Mouse (Mus musculus) cerebellum, adult 9-11 months (tissue): Measurements from ENCODE around the gene Tmx2.

Experiments
- DNase-seq: peaks from one replicate; pipeline ENCODE4 v3.0.0; 2022

Gene Tmx2

GRCm38 (mm10) chr2:84636231-84636741 lies 42.7 kb downstream of the Tmx2 start:
- no peak for DNase-seq

DNA sequence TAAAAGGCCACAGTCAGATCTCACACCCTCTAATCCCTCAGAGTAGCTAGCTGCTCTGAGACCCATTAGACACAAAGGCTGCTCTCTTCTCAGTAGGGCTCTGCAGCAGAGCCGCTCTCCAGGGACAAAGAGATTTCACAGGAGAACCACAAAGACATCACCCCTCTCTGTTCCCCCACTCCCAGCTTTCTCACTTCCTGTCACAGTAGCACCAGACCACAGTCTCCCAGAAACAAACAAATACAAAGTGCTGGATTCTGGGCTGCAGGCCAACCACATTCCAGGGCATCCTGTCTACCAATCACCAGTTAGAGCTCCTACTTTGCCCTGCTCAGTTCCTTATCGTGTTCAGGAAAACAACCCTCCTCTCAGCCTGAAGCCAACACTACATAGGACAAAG lies 43.3 kb downstream of the Tmx2 start:
- peak; percentile 67 for DNase-seq

GRCm38 (mm10) chr2:84634934-84635482 lies 43.9 kb downstream of the Tmx2 start:
- DNase-seq, result no peak

- no peak for DNase-seq
Observed at GRCm38 (mm10) chr2:84634006-84634405, 44.9 kb downstream of the Tmx2 start.

DNA sequence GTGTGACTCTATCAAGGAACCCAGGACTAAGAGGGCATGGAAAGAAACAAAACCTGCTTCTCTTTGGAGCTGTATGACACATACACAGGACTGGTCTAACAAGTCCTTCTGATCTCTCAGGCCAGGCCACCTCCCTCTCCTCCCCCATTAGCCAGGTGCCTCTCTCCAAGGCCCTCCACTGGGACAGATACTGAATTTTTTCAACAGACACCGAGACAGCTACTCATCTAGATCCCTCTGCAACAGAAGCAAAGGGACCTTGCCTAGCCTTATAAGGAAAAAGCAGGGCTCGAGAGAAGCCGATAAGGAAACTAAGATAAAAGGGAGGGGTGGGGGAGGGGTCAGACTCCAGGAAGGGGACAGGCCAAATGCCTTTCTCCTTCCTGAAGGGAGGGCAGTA lies 45.9 kb downstream of the Tmx2 start:
- no peak for DNase-seq

DNA sequence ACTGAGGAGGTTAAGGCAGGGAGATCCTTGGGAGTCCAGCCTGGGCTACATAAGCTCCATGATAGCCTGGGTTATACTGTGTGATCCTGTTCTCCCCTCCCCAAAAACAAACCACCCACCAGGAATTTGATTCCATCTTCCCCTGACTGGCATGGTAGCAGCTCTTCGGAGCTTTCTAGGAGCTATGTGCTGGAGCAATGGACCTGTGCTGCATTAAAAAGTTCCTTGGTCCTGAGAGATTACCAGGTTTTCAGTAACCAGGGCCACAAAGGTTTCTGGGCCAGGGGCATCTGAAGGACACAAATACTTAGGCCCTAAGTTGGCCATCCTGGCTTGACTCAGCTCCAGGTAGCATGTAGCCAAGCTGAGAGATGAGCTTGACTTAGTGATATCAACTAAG lies 46.9 kb downstream of the Tmx2 start:
- DNase-seq, result no peak

GRCm38 (mm10) chr2:84627036-84627435 lies 51.9 kb downstream of the Tmx2 start:
- no peak for DNase-seq

DNA sequence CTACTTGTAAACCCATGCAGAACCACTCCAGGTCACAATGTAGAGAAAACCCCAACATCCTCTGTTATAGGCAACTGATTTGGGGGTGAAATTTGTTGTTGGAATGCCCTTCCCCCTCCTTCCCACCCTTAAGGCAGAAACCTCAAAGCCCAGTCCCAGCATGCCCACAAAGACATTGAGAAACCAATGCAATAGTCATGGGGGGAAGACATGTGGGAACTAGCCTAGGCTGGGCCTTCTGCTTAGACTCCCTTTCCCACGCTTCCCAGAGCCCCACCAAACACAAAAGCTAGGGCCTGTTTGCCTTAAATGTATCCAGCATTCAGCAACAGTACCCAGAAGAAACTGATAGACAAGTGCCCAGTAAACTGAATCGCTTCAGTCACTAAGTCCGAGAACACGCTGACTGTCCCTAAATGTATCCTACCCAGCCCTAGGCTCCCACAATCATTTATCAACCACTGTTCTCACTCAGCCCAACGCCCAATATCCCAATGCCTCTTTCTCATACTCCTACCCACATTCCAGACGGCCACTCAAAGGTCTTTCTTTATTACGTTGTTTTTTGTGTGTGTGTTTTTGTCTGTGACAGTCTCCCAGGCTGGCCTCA lies 52.5 kb downstream of the Tmx2 start:
- no peak for DNase-seq

GRCm38 (mm10) chr2:84624201-84624600 lies 54.7 kb downstream of the Tmx2 start:
- no peak for DNase-seq

DNA sequence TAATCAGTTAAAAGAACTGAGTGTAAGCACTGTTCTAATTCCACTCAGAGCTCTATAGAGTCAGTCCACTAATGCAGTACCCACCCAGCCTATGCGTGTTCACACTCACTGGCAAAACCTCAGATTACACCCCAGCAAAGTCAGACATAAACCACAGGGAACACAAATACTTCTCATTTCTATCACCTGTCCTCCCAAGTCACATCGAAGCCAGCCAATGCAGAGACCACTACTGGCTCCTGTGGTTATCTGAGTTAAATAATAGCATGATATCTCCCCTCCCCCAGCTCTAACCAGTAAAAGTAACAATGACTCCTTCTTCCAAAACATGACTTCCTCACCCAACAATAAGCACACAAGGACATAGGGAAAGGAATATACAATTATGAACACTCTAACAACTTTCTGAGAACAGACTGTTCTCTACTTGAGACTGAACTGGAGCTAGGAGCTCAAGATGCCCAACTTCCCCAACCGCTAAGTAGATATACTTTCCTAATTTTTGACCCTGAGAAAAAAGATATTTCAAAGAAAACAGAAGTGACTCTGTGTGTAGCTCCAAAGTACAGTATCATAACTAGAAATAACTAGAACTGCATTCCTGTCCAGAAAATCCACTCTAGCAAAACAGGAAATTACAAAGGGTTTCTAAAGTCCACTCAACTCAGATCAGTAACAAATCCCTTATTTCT lies 55.4 kb downstream of the Tmx2 start:
- no peak for DNase-seq

- DNase-seq, result no peak
Observed at GRCm38 (mm10) chr2:84622668-84623067, 56.3 kb downstream of the Tmx2 start.
